Mouse (Mus musculus) neural tube, embryonic 14.5 days (tissue): Measurements from ENCODE around the gene Lmnb2. TPM values are rescaled to one million over a fixed set of nuclear protein-coding genes. Genes with fewer than 3 reads are reported as not detected.

Experiments
- ATAC-seq: fragments of 200-750 bp; cut with Nextera tagmentation; 2 replicates; pipeline ENCODE4 v1.8.0; 2017; ENCODE audit warnings: low read depth, mild to moderate bottlenecking, moderate TSS enrichment, moderate library complexity
- H3K27ac ChIP-seq: fragments of 300-500 bp; sonication (generic); 2 replicates; pipeline ENCODE4 v1.5.1; 2014; ENCODE audit warnings: low read depth, mild to moderate bottlenecking, control low read depth, low read length, moderate library complexity, mixed read lengths
- H3K27me3 ChIP-seq: fragments of 300-500 bp; sonication (generic); 2 replicates; pipeline ENCODE4 v1.6.1; 2014; ENCODE audit warnings: low read length; ENCODE audit not compliant: control insufficient read depth, insufficient read depth
- H3K36me3 ChIP-seq: fragments of 300-500 bp; sonication (generic); 2 replicates; pipeline ENCODE4 v1.6.1; 2014; ENCODE audit warnings: low read length, mixed read lengths; ENCODE audit not compliant: control insufficient read depth, insufficient read depth
- H3K4me1 ChIP-seq: fragments of 300-500 bp; sonication (generic); 2 replicates; pipeline ENCODE4 v1.6.1; 2014; ENCODE audit warnings: low read length; ENCODE audit not compliant: control insufficient read depth, insufficient read depth
- H3K4me2 ChIP-seq: fragments of 300-500 bp; sonication (generic); 2 replicates; pipeline ENCODE4 v1.6.1; 2014; ENCODE audit warnings: mild to moderate bottlenecking, low read depth, low read length, control low read depth
- H3K4me3 ChIP-seq: fragments of 300-500 bp; sonication (generic); 2 replicates; pipeline ENCODE4 v1.5.1; 2014; ENCODE audit warnings: low read depth, low read length, control low read depth, mixed read lengths
- H3K9ac ChIP-seq: fragments of 300-500 bp; sonication (generic); replicated peaks from 2 replicates; pipeline ENCODE4 v1.6.1; 2014; ENCODE audit warnings: low read depth, mild to moderate bottlenecking, control low read depth, low read length, mixed read lengths
- H3K9me3 ChIP-seq: fragments of 300-500 bp; sonication (generic); 2 replicates; pipeline ENCODE4 v1.6.1; 2016; ENCODE audit warnings: low read length; ENCODE audit not compliant: control insufficient read depth
- WGBS: fragments of 180-500 bp; shearing (Covaris S2); extraction: QIAGEN DNeasy Blood & Tissue Kit; methylation state at CpG from one replicate; pipeline ENCODE4 v1.1.7; 2014; 5-methylcytosine and 5-hydroxymethylcytosine counted together
- polyA plus RNA-seq: library from polyadenylated mRNA; unstranded; fragments of >200 nt; fragmentation: Nextera tagmentation; extraction: Ambion mirVana; gene quantifications from 2 replicates; pipeline ENCODE4 v1.2.1, GENCODE M21; 2014

The Lmnb2 gene
- polyA plus RNA-seq, 1 experiment from 2014 or later, result 10.8 TPM

GRCm38 (mm10) chr10:80881301-80881700 lies 36.7 kb downstream of the Lmnb2 start:
- no peak for ATAC-seq
- 22% methylated on average over 10 of the region's 10 CpGs for WGBS
- no peak overlapping the region for H3K4me3 ChIP-seq
- no peaks in the 10 kb centered on the region for H3K9me3 ChIP-seq
- no peak overlapping the region for H3K9ac ChIP-seq
- no peaks in the 10 kb centered on the region for H3K4me1 ChIP-seq
- H3K4me2 ChIP-seq, result no peak overlapping the region
- no peaks in the 10 kb centered on the region for H3K36me3 ChIP-seq
- no peaks in the 10 kb centered on the region for H3K27me3 ChIP-seq
- no peak overlapping the region for H3K27ac ChIP-seq

GRCm38 (mm10) chr10:80880901-80881300 lies 37.1 kb downstream of the Lmnb2 start:
- Histone ChIP-seq H3K9me3 (no peaks in the 10 kb centered on the region), H3K36me3 (no peaks in the 10 kb centered on the region), H3K4me1 (no peaks in the 10 kb centered on the region), H3K9ac (no peak overlapping the region), H3K27ac (no peak overlapping the region), H3K27me3 (no peaks in the 10 kb centered on the region), H3K4me2 (no peak overlapping the region), H3K4me3 (no peak overlapping the region)
- WGBS, result 76% methylated on average over 2 of the region's 2 CpGs
- no peak for ATAC-seq

- no peak overlapping the region for H3K4me3 ChIP-seq
- H3K4me1 ChIP-seq, result no peaks in the 10 kb centered on the region
- H3K9me3 ChIP-seq, result no peaks in the 10 kb centered on the region
- H3K4me2 ChIP-seq, result no peak overlapping the region
- WGBS, result 25% methylated on average over 5 of the region's 5 CpGs
- ATAC-seq, result no peak; the same call in 1 of the 2 replicates
- H3K27me3 ChIP-seq, result no peaks in the 10 kb centered on the region
- no peaks in the 10 kb centered on the region for H3K36me3 ChIP-seq
- no peak overlapping the region for H3K27ac ChIP-seq
- no peak overlapping the region for H3K9ac ChIP-seq
Observed at GRCm38 (mm10) chr10:80880131-80880641, 37.9 kb downstream of the Lmnb2 start.

- WGBS, result 28% methylated on average over 3 of the region's 3 CpGs
- no peaks in the 10 kb centered on the region for H3K9me3 ChIP-seq
- H3K27me3 ChIP-seq, result no peaks in the 10 kb centered on the region
- H3K4me3 ChIP-seq, result no peak overlapping the region
- H3K27ac ChIP-seq, result no peak overlapping the region
- H3K9ac ChIP-seq, result no peak overlapping the region
- ATAC-seq, result no peak
- no peaks in the 10 kb centered on the region for H3K36me3 ChIP-seq
- H3K4me2 ChIP-seq, result no peak overlapping the region
- H3K4me1 ChIP-seq, result no peaks in the 10 kb centered on the region
Observed at GRCm38 (mm10) chr10:80876594-80876993, 41.5 kb downstream of the Lmnb2 start.

- H3K4me2 ChIP-seq, result no peak overlapping the region
- 28% methylated on average over 5 of the region's 5 CpGs for WGBS
- H3K4me3 ChIP-seq, result no peak overlapping the region
- H3K4me1 ChIP-seq, result no peaks in the 10 kb centered on the region
- H3K27ac ChIP-seq, result no peak overlapping the region
- no peak overlapping the region for H3K9ac ChIP-seq
- H3K9me3 ChIP-seq, result no peaks in the 10 kb centered on the region
- no peaks in the 10 kb centered on the region for H3K36me3 ChIP-seq
- H3K27me3 ChIP-seq, result no peaks in the 10 kb centered on the region
- ATAC-seq, result no peak
Observed at GRCm38 (mm10) chr10:80876028-80876427, 42.0 kb downstream of the Lmnb2 start.

- WGBS, result 82% methylated on average over 9 of the region's 9 CpGs
- H3K4me3 ChIP-seq, result no peak overlapping the region
Observed at GRCm38 (mm10) chr10:80874035-80874434, 44.0 kb downstream of the Lmnb2 start.

GRCm38 (mm10) chr10:80871581-80871980 lies 46.5 kb downstream of the Lmnb2 start, which contains the start of gene Tmprss9:
Tmprss9 (plus strand) TSS chr10:80871848.
- WGBS, result 30% methylated on average over 9 of the region's 9 CpGs
- no peaks in the 10 kb centered on the region for H3K9me3 ChIP-seq

More at GRCm38 (mm10) chr10:80874035-80874434, 44.0 kb downstream of the Lmnb2 start:
- H3K27me3 ChIP-seq, result no peaks in the 10 kb centered on the region
- H3K36me3 ChIP-seq, result no peaks in the 10 kb centered on the region
- ATAC-seq, result no peak
- H3K4me1 ChIP-seq, result no peaks in the 10 kb centered on the region
- H3K27ac ChIP-seq, result no peak overlapping the region
- no peaks in the 10 kb centered on the region for H3K9me3 ChIP-seq
- no peak overlapping the region for H3K4me2 ChIP-seq
- 0 out of 2 replicates have a peak overlapping the region, but pooled peaks have one; percentile 3 for H3K9ac ChIP-seq

GRCm38 (mm10) chr10:80870993-80871392 lies 47.1 kb downstream of the Lmnb2 start:
- H3K9ac ChIP-seq, result no peak overlapping the region
- peaks cover 11% of the 10 kb centered on the region; the same call in 1 of the 2 replicates for H3K36me3 ChIP-seq
- H3K27me3 ChIP-seq, result no peaks in the 10 kb centered on the region
- no peak for ATAC-seq
- no peak overlapping the region for H3K4me2 ChIP-seq
- 85% methylated on average over 3 of the region's 6 CpGs for WGBS
- H3K27ac ChIP-seq, result no peak overlapping the region
- H3K4me3 ChIP-seq, result no peak overlapping the region
- H3K9me3 ChIP-seq, result no peaks in the 10 kb centered on the region
- H3K4me1 ChIP-seq, result no peaks in the 10 kb centered on the region

More at GRCm38 (mm10) chr10:80871581-80871980, 46.5 kb downstream of the Lmnb2 start, which contains the start of gene Tmprss9:
- no peak for ATAC-seq
- no peak within 1 kb of the TSS for H3K4me2 ChIP-seq
- H3K4me3 ChIP-seq, result no peak within 1 kb of the TSS
- no peaks in the 10 kb centered on the region for H3K27me3 ChIP-seq
- no peaks in the 10 kb centered on the region for H3K4me1 ChIP-seq
- H3K36me3 ChIP-seq, result peaks cover 11% of the 10 kb centered on the region; the same call in 1 of the 2 replicates
- no peak within 1 kb of the TSS for H3K9ac ChIP-seq
- no peak within 1 kb of the TSS for H3K27ac ChIP-seq

- H3K4me3 ChIP-seq, result no peak overlapping the region
- WGBS, result 70% methylated on average over 16 of the region's 16 CpGs
- H3K36me3 ChIP-seq, result peaks cover 20% of the 10 kb centered on the region; the same call in 1 of the 2 replicates
- ATAC-seq, result peak; percentile 18; the same call in 1 of the 2 replicates
- H3K27me3 ChIP-seq, result no peaks in the 10 kb centered on the region
- no peaks in the 10 kb centered on the region for H3K4me1 ChIP-seq
- no peak overlapping the region for H3K9ac ChIP-seq
- H3K9me3 ChIP-seq, result no peaks in the 10 kb centered on the region
- no peak overlapping the region for H3K4me2 ChIP-seq
- H3K27ac ChIP-seq, result no peak overlapping the region
Observed at GRCm38 (mm10) chr10:80864446-80864845, 53.6 kb downstream of the Lmnb2 start.
